Mouse (Mus musculus) stomach, postnatal 0 days (tissue): Measurements from ENCODE around the gene Arhgef28.

ENCODE experiments used
- CTCF ChIP-seq: IDR thresholded peaks from 2 replicates; pipeline ENCODE4 v1.5.1; 2016; ENCODE audit warnings: antibody characterized with exemption, low read depth, mild to moderate bottlenecking, moderate library complexity
- EP300 ChIP-seq: optimal IDR thresholded peaks from 2 replicates; pipeline ENCODE3; 2016; ENCODE audit warnings: antibody characterized with exemption

DNA sequence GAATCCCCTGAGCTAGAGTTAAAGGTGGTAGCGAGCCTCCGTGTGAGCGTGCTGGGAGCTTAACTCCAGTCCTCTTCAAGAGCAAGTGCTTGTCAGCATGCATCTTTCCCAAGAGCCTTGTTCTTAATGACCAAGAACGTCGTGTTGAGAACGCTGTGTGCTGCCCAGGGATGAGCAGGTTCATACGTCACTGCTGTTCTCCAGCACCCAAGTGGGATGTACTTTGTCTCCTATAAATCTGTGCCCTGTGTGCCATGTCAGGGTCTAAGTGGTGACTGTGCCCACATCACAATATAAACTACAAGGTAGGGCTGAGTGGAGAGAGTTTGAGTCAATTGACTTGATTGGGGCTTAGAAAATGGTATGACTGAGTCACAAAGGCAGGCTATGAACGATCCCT, 207.1 kb downstream of the Arhgef28 start:
- TF ChIP-seq CTCF (no peak), EP300 (no peak)
